Mouse (Mus musculus) hindbrain, embryonic 13.5 days (tissue): ENCODE results near the gene Plp2. TPM values are rescaled to one million over a fixed set of nuclear protein-coding genes. Genes with fewer than 3 reads are reported as not detected.

ENCODE experiments used
- polyA plus RNA-seq: library from polyadenylated mRNA; unstranded; fragments of >200 nt; fragmentation: Nextera tagmentation; extraction: Ambion mirVana; gene quantifications from 2 replicates; pipeline ENCODE4 v1.2.1, GENCODE M21; 2015

Gene Plp2
- polyA plus RNA-seq, 1 experiment from 2014 or later, result 23.8 TPM

Other genes starting within 250 kb of the Plp2 start
- 0.21 TPM in 1 of 2 replicates, not detected in the other for gene Foxp3, start 97.7 kb downstream of the Plp2 start, polyA plus RNA-seq
- 4.4 and 5.2 TPM in 2 replicates for gene Ppp1r3f, start 97.1 kb downstream of the Plp2 start, polyA plus RNA-seq
- gene Ccdc22, start 65.9 kb downstream of the Plp2 start, polyA plus RNA-seq, result 29.6 and 32.0 TPM in 2 replicates
- 0.13 TPM in 1 of 2 replicates, not detected in the other for gene Cacna1f, start 64.3 kb downstream of the Plp2 start, polyA plus RNA-seq
- 108 and 115 TPM in 2 replicates for gene Syp, start 32.9 kb downstream of the Plp2 start, polyA plus RNA-seq
- gene Prickle3, start 14.1 kb downstream of the Plp2 start, polyA plus RNA-seq, result 1.4 and 1.8 TPM in 2 replicates
- 0.09 TPM in 1 of 2 replicates, not detected in the other for gene Magix, start 9.9 kb upstream of the Plp2 start, polyA plus RNA-seq
- 43.0 and 46.3 TPM in 2 replicates for gene Gpkow, start 25.7 kb upstream of the Plp2 start, polyA plus RNA-seq
- gene Wdr45, start 42.9 kb upstream of the Plp2 start, polyA plus RNA-seq, result 32.2 and 32.4 TPM in 2 replicates
- gene Gm45208, start 50.9 kb upstream of the Plp2 start, polyA plus RNA-seq, result 0.60 TPM in 1 of 2 replicates, not detected in the other
- gene Praf2, start 57.0 kb upstream of the Plp2 start, polyA plus RNA-seq, result 113 TPM in 2 replicates
- gene Ccdc120, start 79.5 kb upstream of the Plp2 start, polyA plus RNA-seq, result 53.9 and 55.5 TPM in 2 replicates
- gene Tfe3, start 91.2 kb upstream of the Plp2 start, polyA plus RNA-seq, result 24.8 and 25.5 TPM in 2 replicates
- 73.9 and 77.7 TPM in 2 replicates for gene Gripap1, start 118.4 kb upstream of the Plp2 start, polyA plus RNA-seq
- gene Kcnd1, start 150.9 kb upstream of the Plp2 start, polyA plus RNA-seq, result 2.5 and 3.0 TPM in 2 replicates
- gene Otud5, start 170.0 kb upstream of the Plp2 start, polyA plus RNA-seq, result 44.2 and 48.3 TPM in 2 replicates
- gene Pim2, start 206.9 kb upstream of the Plp2 start, polyA plus RNA-seq, result 16.0 and 18.7 TPM in 2 replicates
- 40.9 and 42.3 TPM in 2 replicates for gene Slc35a2, start 212.6 kb upstream of the Plp2 start, polyA plus RNA-seq
- gene Pqbp1, start 227.9 kb upstream of the Plp2 start, polyA plus RNA-seq, result 214 and 222 TPM in 2 replicates
- 159 and 162 TPM in 2 replicates for gene Timm17b, start 228.0 kb upstream of the Plp2 start, polyA plus RNA-seq
- gene Gm10491, start 236.4 kb upstream of the Plp2 start, polyA plus RNA-seq, result not detected in 2 replicates
- gene Gm10490, start 238.2 kb upstream of the Plp2 start, polyA plus RNA-seq, result not detected in 2 replicates
- 223 and 225 TPM in 2 replicates for gene Pcsk1n, start 248.4 kb upstream of the Plp2 start, polyA plus RNA-seq